Mouse (Mus musculus): ENCODE data around the gene Pnpla8. TPM values are rescaled to one million over a fixed set of nuclear protein-coding genes. Genes with fewer than 3 reads are reported as not detected.

Gene Pnpla8
- polyA plus RNA-seq, 1 experiment = 4.6 TPM

- no peak overlapping the region for H3K4me3 ChIP-seq (ENCODE audit: insufficient read depth, poor library complexity, severe bottlenecking)
- no peaks in the 10 kb centered on the region for H3K27me3 ChIP-seq (ENCODE audit: control insufficient read depth, insufficient read depth, insufficient read length)
- no peak overlapping the region for H3ac ChIP-seq (ENCODE audit: control insufficient read depth, insufficient read length, low read depth)
- H3K79me2 ChIP-seq (ENCODE audit: control insufficient read depth, insufficient read depth) = no peaks in the 10 kb centered on the region
- TF ChIP-seq CTCF (IDR thresholded peaks at IDR 0.05; ENCODE audit: control insufficient read depth, insufficient read depth, insufficient read length) = no peak
- TF ChIP-seq MYOG (IDR thresholded peaks at IDR 0.05; ENCODE audit: control insufficient read depth, extremely low read depth, insufficient read length) = no peak
- no peak for TF ChIP-seq MAX (IDR thresholded peaks at IDR 0.05)
- TF ChIP-seq MYOD1 (IDR thresholded peaks at IDR 0.05; ENCODE audit: control insufficient read depth, insufficient read length, low read depth) = no peak
- TF ChIP-seq CEBPB (IDR thresholded peaks at IDR 0.05; ENCODE audit: low read depth) = no peak
- no peak for TF ChIP-seq USF1 (IDR thresholded peaks at IDR 0.05; ENCODE audit: low read depth)
- TF ChIP-seq FOSL1 (IDR thresholded peaks at IDR 0.05; ENCODE audit: insufficient read depth, low read length, poor library complexity, severe bottlenecking) = no peak
- H3K79me3 ChIP-seq (ENCODE audit: low read depth) = no peaks in the 10 kb centered on the region
- H3K36me3 ChIP-seq (ENCODE audit: control insufficient read depth, insufficient read depth) = no peaks in the 10 kb centered on the region
Observed at GRCm38 (mm10) chr12:44300793-44301192, 79.6 kb downstream of the Pnpla8 start.

DNA sequence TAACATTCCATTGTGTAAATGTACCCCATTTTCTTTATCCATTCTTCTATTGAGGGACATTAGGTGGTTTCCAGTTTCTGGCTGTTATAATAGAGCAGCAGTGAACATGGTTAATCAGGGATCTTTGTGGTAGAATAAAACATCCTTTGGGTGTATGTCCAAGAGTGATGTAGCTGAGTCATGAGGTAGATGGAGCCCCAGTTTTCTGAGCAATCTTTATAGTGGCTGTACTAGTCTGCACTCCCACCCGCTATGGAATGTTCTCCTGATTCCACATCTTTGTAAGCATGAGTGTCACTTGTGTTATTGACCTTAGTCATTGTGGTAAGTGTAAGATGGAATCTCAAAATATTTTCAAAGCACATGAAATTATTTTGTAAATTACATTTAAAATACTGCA lies 82.8 kb downstream of the Pnpla8 start:
- Histone ChIP-seq H3K4me3 (ENCODE audit: insufficient read depth, poor library complexity, severe bottlenecking) (no peak overlapping the region), H3K79me3 (ENCODE audit: low read depth) (no peaks in the 10 kb centered on the region), H3K27me3 (ENCODE audit: control insufficient read depth, insufficient read depth, insufficient read length) (no peaks in the 10 kb centered on the region), H3K79me2 (ENCODE audit: control insufficient read depth, insufficient read depth) (no peaks in the 10 kb centered on the region), H3ac (ENCODE audit: control insufficient read depth, insufficient read length, low read depth) (no peak overlapping the region), H3K36me3 (ENCODE audit: control insufficient read depth, insufficient read depth) (no peaks in the 10 kb centered on the region)
- TF ChIP-seq MYOD1 (IDR thresholded peaks at IDR 0.05; ENCODE audit: control insufficient read depth, insufficient read length, low read depth) (no peak), CTCF (IDR thresholded peaks at IDR 0.05; ENCODE audit: control insufficient read depth, insufficient read depth, insufficient read length) (no peak), FOSL1 (IDR thresholded peaks at IDR 0.05; ENCODE audit: insufficient read depth, low read length, poor library complexity, severe bottlenecking) (no peak), MAX (IDR thresholded peaks at IDR 0.05) (no peak), MYOG (IDR thresholded peaks at IDR 0.05; ENCODE audit: control insufficient read depth, extremely low read depth, insufficient read length) (no peak), CEBPB (IDR thresholded peaks at IDR 0.05; ENCODE audit: low read depth) (no peak), USF1 (IDR thresholded peaks at IDR 0.05; ENCODE audit: low read depth) (no peak)

- no peak overlapping the region for H3K4me3 ChIP-seq (ENCODE audit: insufficient read depth, poor library complexity, severe bottlenecking)
- H3K79me2 ChIP-seq (ENCODE audit: control insufficient read depth, insufficient read depth) = no peaks in the 10 kb centered on the region
- no peak overlapping the region for H3ac ChIP-seq (ENCODE audit: control insufficient read depth, insufficient read length, low read depth)
- H3K36me3 ChIP-seq (ENCODE audit: control insufficient read depth, insufficient read depth) = no peaks in the 10 kb centered on the region
- no peaks in the 10 kb centered on the region for H3K27me3 ChIP-seq (ENCODE audit: control insufficient read depth, insufficient read depth, insufficient read length)
- H3K79me3 ChIP-seq (ENCODE audit: low read depth) = no peaks in the 10 kb centered on the region
- TF ChIP-seq CEBPB (IDR thresholded peaks at IDR 0.05; ENCODE audit: low read depth) = no peak
Observed at GRCm38 (mm10) chr12:44304869-44305268, 83.7 kb downstream of the Pnpla8 start.

GRCm38 (mm10) chr12:44308221-44308620 lies 87.1 kb downstream of the Pnpla8 start:
- TF ChIP-seq CTCF (IDR thresholded peaks at IDR 0.05; ENCODE audit: control insufficient read depth, insufficient read depth, insufficient read length) (no peak), USF1 (IDR thresholded peaks at IDR 0.05; ENCODE audit: low read depth) (no peak), MYOG (IDR thresholded peaks at IDR 0.05; ENCODE audit: control insufficient read depth, extremely low read depth, insufficient read length) (no peak), MYOD1 (IDR thresholded peaks at IDR 0.05; ENCODE audit: control insufficient read depth, insufficient read length, low read depth) (no peak), CEBPB (IDR thresholded peaks at IDR 0.05; ENCODE audit: low read depth) (no peak), MAX (IDR thresholded peaks at IDR 0.05) (no peak), FOSL1 (IDR thresholded peaks at IDR 0.05; ENCODE audit: insufficient read depth, low read length, poor library complexity, severe bottlenecking) (no peak)
- H3K36me3 ChIP-seq (ENCODE audit: control insufficient read depth, insufficient read depth) = no peaks in the 10 kb centered on the region
- no peak overlapping the region for H3ac ChIP-seq (ENCODE audit: control insufficient read depth, insufficient read length, low read depth)
- no peaks in the 10 kb centered on the region for H3K27me3 ChIP-seq (ENCODE audit: control insufficient read depth, insufficient read depth, insufficient read length)
- H3K79me3 ChIP-seq (ENCODE audit: low read depth) = no peaks in the 10 kb centered on the region
- no peaks in the 10 kb centered on the region for H3K79me2 ChIP-seq (ENCODE audit: control insufficient read depth, insufficient read depth)
- no peak overlapping the region for H3K4me3 ChIP-seq (ENCODE audit: insufficient read depth, poor library complexity, severe bottlenecking)

DNA sequence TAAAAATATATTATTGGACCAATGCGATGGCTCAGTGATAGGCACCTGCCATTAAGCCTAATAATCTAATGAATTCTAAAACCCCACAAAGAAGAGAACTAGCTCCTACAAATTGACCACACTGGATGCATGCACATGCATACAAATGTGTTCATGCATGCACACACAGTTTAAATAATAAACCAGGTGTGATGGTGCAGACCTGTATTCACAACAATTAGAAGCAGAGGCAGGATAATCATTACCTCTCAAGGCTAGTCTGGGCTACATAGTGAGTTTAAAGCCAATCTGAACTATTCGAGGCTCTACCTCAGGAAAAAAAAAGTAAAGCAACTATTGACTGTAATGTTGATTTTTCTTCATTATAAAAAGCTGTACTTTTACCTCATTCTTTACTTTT lies 94.0 kb downstream of the Pnpla8 start:
- Histone ChIP-seq H3ac (ENCODE audit: control insufficient read depth, insufficient read length, low read depth) (no peak overlapping the region), H3K36me3 (ENCODE audit: control insufficient read depth, insufficient read depth) (no peaks in the 10 kb centered on the region), H3K79me3 (ENCODE audit: low read depth) (no peaks in the 10 kb centered on the region), H3K4me3 (ENCODE audit: insufficient read depth, poor library complexity, severe bottlenecking) (no peak overlapping the region), H3K27me3 (ENCODE audit: control insufficient read depth, insufficient read depth, insufficient read length) (no peaks in the 10 kb centered on the region), H3K79me2 (ENCODE audit: control insufficient read depth, insufficient read depth) (no peaks in the 10 kb centered on the region)
- TF ChIP-seq CTCF (IDR thresholded peaks at IDR 0.05; ENCODE audit: control insufficient read depth, insufficient read depth, insufficient read length) (no peak), CEBPB (IDR thresholded peaks at IDR 0.05; ENCODE audit: low read depth) (no peak), FOSL1 (IDR thresholded peaks at IDR 0.05; ENCODE audit: insufficient read depth, low read length, poor library complexity, severe bottlenecking) (no peak), MAX (IDR thresholded peaks at IDR 0.05) (no peak), MYOD1 (IDR thresholded peaks at IDR 0.05; ENCODE audit: control insufficient read depth, insufficient read length, low read depth) (no peak), USF1 (IDR thresholded peaks at IDR 0.05; ENCODE audit: low read depth) (no peak), MYOG (IDR thresholded peaks at IDR 0.05; ENCODE audit: control insufficient read depth, extremely low read depth, insufficient read length) (no peak)

DNA sequence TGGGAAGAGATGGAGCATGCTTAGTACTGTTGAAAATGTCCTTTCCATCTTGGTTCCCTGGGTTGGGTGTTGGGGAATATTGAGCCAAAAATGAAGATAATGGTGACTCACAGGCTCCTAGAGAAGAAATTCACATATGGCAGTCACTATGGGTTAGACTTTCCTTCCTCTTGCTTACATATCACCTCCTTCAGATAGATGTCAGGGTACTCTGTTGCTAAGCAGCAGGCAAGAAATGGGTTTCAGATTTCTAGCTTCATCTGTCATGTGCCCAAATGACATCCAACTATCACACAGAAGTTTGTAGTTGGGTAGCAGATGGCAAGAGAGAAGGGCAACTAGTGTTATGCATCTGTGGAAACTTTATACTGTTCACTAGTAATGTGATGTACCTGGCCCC lies 103.9 kb downstream of the Pnpla8 start:
- Histone ChIP-seq H3K36me3 (ENCODE audit: control insufficient read depth, insufficient read depth) (no peaks in the 10 kb centered on the region), H3K79me3 (ENCODE audit: low read depth) (no peaks in the 10 kb centered on the region), H3K79me2 (ENCODE audit: control insufficient read depth, insufficient read depth) (no peaks in the 10 kb centered on the region), H3K27me3 (ENCODE audit: control insufficient read depth, insufficient read depth, insufficient read length) (peaks cover 10% of the 10 kb centered on the region), H3ac (ENCODE audit: control insufficient read depth, insufficient read length, low read depth) (no peak overlapping the region), H3K4me3 (ENCODE audit: insufficient read depth, poor library complexity, severe bottlenecking) (no peak overlapping the region)
- TF ChIP-seq FOSL1 (IDR thresholded peaks at IDR 0.05; ENCODE audit: insufficient read depth, low read length, poor library complexity, severe bottlenecking) (no peak), CEBPB (IDR thresholded peaks at IDR 0.05; ENCODE audit: low read depth) (no peak), CTCF (IDR thresholded peaks at IDR 0.05; ENCODE audit: control insufficient read depth, insufficient read depth, insufficient read length) (no peak), MYOD1 (IDR thresholded peaks at IDR 0.05; ENCODE audit: control insufficient read depth, insufficient read length, low read depth) (no peak), USF1 (IDR thresholded peaks at IDR 0.05; ENCODE audit: low read depth) (no peak), MAX (IDR thresholded peaks at IDR 0.05) (no peak), MYOG (IDR thresholded peaks at IDR 0.05; ENCODE audit: control insufficient read depth, extremely low read depth, insufficient read length) (no peak)
